Mouse (Mus musculus): ENCODE results near the gene Xpa.

DNA sequence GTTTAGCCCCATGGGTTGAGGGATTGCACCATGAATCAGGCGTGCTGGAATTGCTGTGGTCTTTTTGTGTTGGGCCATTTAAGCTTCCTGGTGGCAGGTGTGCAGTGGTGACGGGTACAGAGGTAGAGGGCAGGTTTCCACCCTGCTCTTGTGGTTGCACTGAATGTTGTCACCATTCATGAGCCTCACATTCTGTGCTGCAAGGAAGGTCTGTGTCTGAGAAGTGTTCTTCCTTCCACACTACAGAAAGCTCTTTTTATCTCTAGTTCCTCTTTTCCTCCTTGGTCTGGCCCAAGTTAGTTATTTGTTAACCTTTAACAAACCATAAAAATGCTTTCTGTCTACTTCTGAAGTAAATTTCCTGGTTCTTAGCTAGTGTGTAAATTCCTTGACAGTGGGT, 32.1 kb downstream of the Xpa start:
- no peak for TF ChIP-seq CTCF (IDR thresholded peaks at IDR 0.05; ENCODE audit: extremely low read depth, insufficient read length, insufficient replicate concordance, low read depth, low read length)
- TF ChIP-seq POLR2A (IDR thresholded peaks at IDR 0.05; ENCODE audit: low read depth, low read length), result no peak
